Mouse (Mus musculus) spleen, adult 2 months (tissue): ENCODE measurements around the gene Hcar2. TPM values are rescaled to one million over a fixed set of nuclear protein-coding genes. Genes with fewer than 3 reads are reported as not detected.

Source experiments
- DNase-seq, 2 experiments: peaks; one replicate each; pipeline versions ENCODE4 v3.0.0 to v3.0.0-alpha.2; 2012 to 2021; ENCODE audit warnings: low spot score in 2 of 2, low read depth in 1 of 2
- H3K27ac ChIP-seq: fragments of 200-500 bp; 2 replicates; pipeline ENCODE4 v1.5.1; 2012; ENCODE audit warnings: low read length, inconsistent platforms; ENCODE audit not compliant: insufficient read depth
- H3K27me3 ChIP-seq: fragments of 200-500 bp; 2 replicates; pipeline ENCODE4 v1.6.1; 2012; ENCODE audit warnings: mild to moderate bottlenecking, moderate library complexity, low read length, inconsistent platforms; ENCODE audit not compliant: control insufficient read depth, insufficient read depth
- H3K36me3 ChIP-seq: fragments of 200-500 bp; 2 replicates; pipeline ENCODE4 v1.6.1; 2012; ENCODE audit warnings: mild to moderate bottlenecking, low read length, inconsistent platforms; ENCODE audit not compliant: control insufficient read depth, insufficient read depth
- H3K4me1 ChIP-seq: fragments of 200-500 bp; 2 replicates; pipeline ENCODE4 v1.6.1; 2011; ENCODE audit warnings: inconsistent platforms; ENCODE audit not compliant: control insufficient read depth, insufficient read depth, insufficient read length
- H3K4me3 ChIP-seq: fragments of 200-500 bp; 2 replicates; pipeline ENCODE4 v1.5.1; 2011; ENCODE audit warnings: mild to moderate bottlenecking, inconsistent platforms; ENCODE audit not compliant: insufficient read depth, insufficient read length; ENCODE audit errors: extremely low read depth
- CTCF ChIP-seq: fragments of 200-500 bp; IDR thresholded peaks from 2 replicates; pipeline ENCODE4 v1.5.1; 2011; ENCODE audit warnings: mild to moderate bottlenecking, inconsistent platforms; ENCODE audit not compliant: insufficient read depth, insufficient read length, insufficient replicate concordance; ENCODE audit errors: extremely low read depth
- POLR2A ChIP-seq: fragments of 200-500 bp; IDR thresholded peaks from 2 replicates; pipeline ENCODE4 v1.6.1; 2011; ENCODE audit warnings: low read depth, low read length, inconsistent platforms
- WGBS: fragments of 180-500 bp; shearing (Covaris S2); methylation state at CpG from one replicate; pipeline ENCODE4 v1.1.7; 2018; 5-methylcytosine and 5-hydroxymethylcytosine counted together
- polyA plus RNA-seq: library from polyadenylated mRNA; depleted of rRNA; stranded (reverse); fragments of >200 nt; gene quantifications from 2 replicates; pipeline ENCODE4 v1.2.3, GENCODE M21; 2012

Gene Hcar2
- polyA plus RNA-seq, 1 experiment, result 7.2 TPM

GRCm38 (mm10) chr5:123884332-123884731, 19.0 kb upstream of the Hcar2 start:
- H3K4me1 ChIP-seq, result no peaks in the 10 kb centered on the region
- no peaks in the 10 kb centered on the region for H3K27me3 ChIP-seq
- H3K4me3 ChIP-seq, result no peak overlapping the region
- H3K36me3 ChIP-seq, result no peaks in the 10 kb centered on the region
- TF ChIP-seq POLR2A, result no peak
- no peak for TF ChIP-seq CTCF
- no peak overlapping the region for H3K27ac ChIP-seq
- no peak for DNase-seq
- WGBS, result 52% methylated on average over 10 of the region's 10 CpGs

- no peak for DNase-seq
- TF ChIP-seq CTCF (no peak), POLR2A (no peak)
- WGBS, result 62% methylated on average over 7 of the region's 7 CpGs
- no peak overlapping the region for H3K27ac ChIP-seq
- no peak overlapping the region for H3K4me3 ChIP-seq
- no peaks in the 10 kb centered on the region for H3K27me3 ChIP-seq
- H3K4me1 ChIP-seq, result no peaks in the 10 kb centered on the region
- no peaks in the 10 kb centered on the region for H3K36me3 ChIP-seq
Observed at GRCm38 (mm10) chr5:123883891-123884290, 18.6 kb upstream of the Hcar2 start.

DNA sequence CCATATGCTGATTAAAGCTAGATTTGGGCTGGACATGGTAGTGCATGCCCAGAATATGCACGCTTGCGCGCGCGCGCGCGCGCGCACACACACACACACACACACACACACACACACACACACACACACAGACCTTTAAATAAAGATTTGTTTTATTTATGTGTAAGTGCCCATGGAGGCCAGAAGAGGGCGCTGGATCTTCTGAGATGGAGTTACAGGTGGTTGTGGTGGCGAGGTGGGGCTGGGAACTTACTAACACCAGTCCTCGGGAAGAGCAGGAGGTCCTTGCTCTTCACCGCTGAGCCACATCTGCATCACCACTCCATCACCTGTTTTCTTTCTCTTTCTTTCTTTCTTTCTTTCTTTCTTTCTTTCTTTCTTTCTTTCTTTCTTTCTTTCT, 15.5 kb upstream of the Hcar2 start:
- no peak for DNase-seq
- H3K27me3 ChIP-seq, result no peaks in the 10 kb centered on the region
- TF ChIP-seq CTCF, result no peak
- TF ChIP-seq POLR2A, result no peak
- WGBS, result 87% methylated on average over 14 of the region's 14 CpGs
- H3K27ac ChIP-seq, result no peak overlapping the region
- H3K4me3 ChIP-seq, result no peak overlapping the region
- no peaks in the 10 kb centered on the region for H3K4me1 ChIP-seq
- H3K36me3 ChIP-seq, result no peaks in the 10 kb centered on the region

GRCm38 (mm10) chr5:123879928-123880327, 14.6 kb upstream of the Hcar2 start, which contains the start of gene Hcar1:
TSS of gene Hcar1 (minus strand) at chr5:123880020.
- H3K36me3 ChIP-seq, result no peaks in the 10 kb centered on the region
- TF ChIP-seq POLR2A (no peak), CTCF (no peak)
- H3K4me3 ChIP-seq, result no peak within 1 kb of the TSS; the same call in 1 of the 2 replicates
- H3K27ac ChIP-seq, result no peak within 1 kb of the TSS
- DNase-seq, result no peak
- no peaks in the 10 kb centered on the region for H3K27me3 ChIP-seq
- H3K4me1 ChIP-seq, result no peaks in the 10 kb centered on the region
- WGBS, result 66% methylated on average over 12 of the region's 12 CpGs

GRCm38 (mm10) chr5:123878056-123878455, 12.8 kb upstream of the Hcar2 start:
- H3K4me1 ChIP-seq, result no peaks in the 10 kb centered on the region

DNA sequence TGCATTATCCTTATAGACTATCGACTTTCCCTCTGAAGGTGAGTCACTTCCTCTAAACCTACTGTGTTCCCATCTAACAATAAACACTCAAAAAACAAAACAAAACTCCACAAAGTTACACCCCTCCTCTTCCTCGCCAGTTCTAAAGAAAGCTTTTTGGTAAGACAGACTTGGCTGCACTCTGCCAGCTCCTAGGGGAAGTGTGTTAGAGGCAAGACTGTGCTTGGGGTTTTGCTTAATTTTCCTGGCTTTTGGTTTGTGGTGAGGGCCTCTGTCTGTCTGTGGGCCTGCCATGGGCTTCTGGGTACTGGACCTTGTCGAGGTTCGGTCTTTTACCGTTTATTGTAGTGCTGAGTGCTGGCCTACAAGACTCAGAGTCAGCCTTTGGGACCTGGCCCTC, 8.9 kb upstream of the Hcar2 start:
- WGBS, result 38% methylated on average over 5 of the region's 5 CpGs
- no peaks in the 10 kb centered on the region for H3K27me3 ChIP-seq
- no peak overlapping the region for H3K4me3 ChIP-seq
- DNase-seq, result no peak
- no peak for TF ChIP-seq CTCF
- H3K4me1 ChIP-seq, result no peaks in the 10 kb centered on the region
- no peaks in the 10 kb centered on the region for H3K36me3 ChIP-seq
- H3K27ac ChIP-seq, result no peak overlapping the region

More at GRCm38 (mm10) chr5:123878056-123878455, 12.8 kb upstream of the Hcar2 start:
- 12% methylated on average over 14 of the region's 14 CpGs for WGBS
- TF ChIP-seq CTCF, result no peak
- Histone ChIP-seq H3K4me3 (no peak overlapping the region), H3K27ac (no peak overlapping the region), H3K36me3 (no peaks in the 10 kb centered on the region), H3K27me3 (no peaks in the 10 kb centered on the region)
- no peak for DNase-seq

DNA sequence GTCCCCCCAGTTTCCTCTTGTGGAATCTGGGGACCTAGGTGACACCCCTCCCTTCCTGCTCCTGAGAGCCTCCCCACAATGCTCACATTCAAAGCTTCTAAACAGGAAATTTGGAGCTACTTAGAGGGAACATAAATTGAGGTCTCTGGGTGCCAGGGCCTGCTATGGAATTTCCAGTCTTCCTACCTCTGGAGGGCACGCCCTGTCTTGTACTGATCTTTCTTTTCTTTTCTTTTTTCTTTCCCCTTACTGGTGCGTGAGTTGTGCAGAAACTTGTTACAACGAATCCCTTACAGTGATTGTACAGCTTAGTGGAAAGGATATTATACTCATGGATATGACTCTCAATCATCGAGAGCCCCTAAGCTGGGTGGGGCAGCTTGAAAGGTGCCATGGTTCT, 4.3 kb upstream of the Hcar2 start:
- WGBS, result 89% methylated on average over 4 of the region's 4 CpGs
- no peak for DNase-seq
- no peaks in the 10 kb centered on the region for H3K27me3 ChIP-seq
- H3K27ac ChIP-seq, result no peak overlapping the region
- no peak overlapping the region for H3K4me3 ChIP-seq
- H3K36me3 ChIP-seq, result no peaks in the 10 kb centered on the region
- TF ChIP-seq CTCF (no peak), POLR2A (no peak)
- H3K4me1 ChIP-seq, result no peaks in the 10 kb centered on the region
